Mouse (Mus musculus) bone marrow, adult 2 months (tissue): Measurements from ENCODE around the gene Cyb5d2.

Experiments used
- CTCF ChIP-seq: fragments of 200-500 bp; IDR thresholded peaks from 2 replicates; pipeline ENCODE4 v1.5.1; 2011; ENCODE audit warnings: low read length, control low read depth; ENCODE audit not compliant: control insufficient read depth, insufficient read depth
- POLR2A ChIP-seq: fragments of 200-500 bp; IDR thresholded peaks from 2 replicates; pipeline ENCODE4 v1.6.1; 2011; ENCODE audit warnings: low read depth, mild to moderate bottlenecking, control low read depth, low read length, borderline replicate concordance; ENCODE audit not compliant: control insufficient read depth

DNA sequence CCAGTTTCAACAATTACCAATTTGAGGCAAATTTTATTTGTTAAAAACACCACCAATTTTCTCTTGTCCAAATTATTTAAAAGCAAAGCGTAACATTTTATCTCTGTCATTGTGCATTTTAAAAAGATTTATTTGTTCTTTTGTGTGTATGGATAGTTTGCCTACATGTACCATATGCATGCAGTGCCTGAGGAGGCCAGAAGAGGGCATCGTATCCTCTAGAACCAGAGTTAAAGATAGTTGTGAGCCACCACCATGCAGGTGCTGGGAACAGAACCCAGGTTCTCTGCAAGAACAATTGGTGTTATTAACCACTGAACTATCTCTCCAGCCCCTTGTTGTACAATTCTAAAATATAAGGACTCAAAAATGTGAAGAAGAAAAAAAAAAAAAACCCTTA is 18.2 kb upstream of the Cyb5d2 start:
- TF ChIP-seq CTCF (peak; percentile 13; the same call in 1 of the 2 replicates), POLR2A (no peak)
